Mouse (Mus musculus) midbrain, postnatal 0 days (tissue): Measurements from ENCODE around the gene Nav2. TPM values are rescaled to one million over a fixed set of nuclear protein-coding genes. Genes with fewer than 3 reads are reported as not detected.

Source experiments
- ATAC-seq: fragments of 200-750 bp; cut with Nextera tagmentation; 2 replicates; pipeline ENCODE4 v1.8.0; 2017; ENCODE audit warnings: moderate number of reproducible peaks, mild to moderate bottlenecking, moderate TSS enrichment, moderate library complexity; ENCODE audit not compliant: low FRiP score
- DNase-seq: peaks from one replicate; pipeline ENCODE4 v3.0.0-alpha.2; 2015; ENCODE audit warnings: low spot score
- H3K27ac ChIP-seq: fragments of 300-500 bp; sonication (generic); 2 replicates; pipeline ENCODE4 v1.5.1; 2014; ENCODE audit warnings: low read depth, mild to moderate bottlenecking, low read length, mixed read lengths
- H3K27me3 ChIP-seq: fragments of 300-500 bp; sonication (generic); 2 replicates; pipeline ENCODE4 v1.6.1; 2014; ENCODE audit warnings: low read length, control low read depth, mixed read lengths; ENCODE audit not compliant: insufficient read depth
- H3K36me3 ChIP-seq: fragments of 300-500 bp; sonication (generic); 2 replicates; pipeline ENCODE4 v1.6.1; 2014; ENCODE audit warnings: low read length, control low read depth, mixed read lengths; ENCODE audit not compliant: insufficient read depth
- H3K4me1 ChIP-seq: fragments of 300-500 bp; sonication (generic); 2 replicates; pipeline ENCODE4 v1.6.1; 2014; ENCODE audit warnings: mild to moderate bottlenecking, control low read depth, antibody characterized with exemption, low read length, mixed read lengths; ENCODE audit not compliant: insufficient read depth
- H3K4me2 ChIP-seq: fragments of 300-500 bp; sonication (generic); 2 replicates; pipeline ENCODE4 v1.6.1; 2014; ENCODE audit warnings: low read depth, mild to moderate bottlenecking, low read length, mixed read lengths; ENCODE audit not compliant: poor library complexity, severe bottlenecking
- H3K4me3 ChIP-seq: fragments of 300-500 bp; sonication (generic); 2 replicates; pipeline ENCODE4 v1.5.1; 2014; ENCODE audit warnings: low read depth, mild to moderate bottlenecking, low read length, moderate library complexity
- H3K9ac ChIP-seq: fragments of 300-500 bp; sonication (generic); replicated peaks from 2 replicates; pipeline ENCODE4 v1.6.1; 2014; ENCODE audit warnings: mild to moderate bottlenecking, low read length, moderate library complexity, mixed read lengths; ENCODE audit not compliant: poor library complexity, severe bottlenecking
- H3K9me3 ChIP-seq: fragments of 300-500 bp; sonication (generic); 2 replicates; pipeline ENCODE4 v1.6.1; 2016; ENCODE audit warnings: low read length, control low read depth
- CTCF ChIP-seq: IDR thresholded peaks from 2 replicates; pipeline ENCODE4 v1.5.1; 2016; ENCODE audit warnings: antibody characterized with exemption, mild to moderate bottlenecking
- WGBS: fragments of 180-500 bp; shearing (Covaris S2); extraction: QIAGEN DNeasy Blood & Tissue Kit; methylation state at CpG from one replicate; pipeline ENCODE4 v1.1.7; 2014; 5-methylcytosine and 5-hydroxymethylcytosine counted together
- polyA plus RNA-seq: library from polyadenylated mRNA; unstranded; fragments of >200 nt; fragmentation: Nextera tagmentation; extraction: Ambion mirVana; gene quantifications from 2 replicates; pipeline ENCODE4 v1.2.1, GENCODE M21; 2015
- total RNA-seq: library from RNA; depleted of rRNA; stranded (reverse); fragments of >200 nt; gene quantifications from 2 replicates; pipeline ENCODE4 v1.2.3, GENCODE M21; 2014

Nav2 gene
- total and polyA plus RNA-seq, 2 experiments from 2014 or later: 18.3 to 53.8 TPM

- no peak for TF ChIP-seq CTCF
- no peak overlapping the region for H3K4me3 ChIP-seq
- DNase-seq: no peak
- H3K27me3 ChIP-seq: no peaks in the 10 kb centered on the region
- H3K9me3 ChIP-seq: no peaks in the 10 kb centered on the region
- H3K36me3 ChIP-seq: no peaks in the 10 kb centered on the region
- no peaks in the 10 kb centered on the region; the same call in 1 of the 2 replicates for H3K4me1 ChIP-seq
- no peak for ATAC-seq
- WGBS: 39% methylated on average over 5 of the region's 5 CpGs
- H3K27ac ChIP-seq: no peak overlapping the region
- H3K4me2 ChIP-seq: no peak overlapping the region
- no peak overlapping the region for H3K9ac ChIP-seq
Measured at GRCm38 (mm10) chr7:49334163-49334562, 425.6 kb downstream of the Nav2 start.

- no peaks in the 10 kb centered on the region for H3K27me3 ChIP-seq
Measured at GRCm38 (mm10) chr7:49335056-49335455, 426.5 kb downstream of the Nav2 start.

DNA sequence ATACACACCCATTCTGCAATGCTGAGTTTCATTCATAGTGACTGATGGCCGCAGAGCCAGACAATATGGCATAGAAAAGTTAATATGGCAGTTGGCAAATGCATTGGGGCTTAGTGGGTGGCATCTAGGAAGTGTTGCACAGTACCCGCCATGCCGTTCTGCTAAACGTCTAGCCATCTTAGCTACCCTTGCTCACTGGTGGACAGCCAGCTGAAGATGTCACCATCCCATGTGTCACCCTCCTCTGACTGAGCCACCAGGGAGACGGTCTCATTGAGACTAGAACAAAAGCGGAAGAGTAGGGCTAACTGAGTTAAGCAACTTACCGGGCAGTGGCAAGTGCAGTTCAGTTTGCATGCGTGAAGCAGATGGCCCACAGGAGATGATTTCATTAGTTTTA lies 428.2 kb downstream of the Nav2 start:
- TF ChIP-seq CTCF: no peak
- H3K4me2 ChIP-seq: no peak overlapping the region
- H3K27me3 ChIP-seq: no peaks in the 10 kb centered on the region
- no peak overlapping the region for H3K27ac ChIP-seq
- H3K9me3 ChIP-seq: no peaks in the 10 kb centered on the region
- H3K36me3 ChIP-seq: no peaks in the 10 kb centered on the region
- WGBS: 74% methylated on average over 8 of the region's 8 CpGs
- no peak overlapping the region for H3K4me3 ChIP-seq
- no peaks in the 10 kb centered on the region; the same call in 1 of the 2 replicates for H3K4me1 ChIP-seq
- no peak overlapping the region for H3K9ac ChIP-seq
- DNase-seq (no peak), ATAC-seq (no peak)

More at GRCm38 (mm10) chr7:49335056-49335455, 426.5 kb downstream of the Nav2 start:
- Histone ChIP-seq H3K4me3 (no peak overlapping the region), H3K9ac (no peak overlapping the region), H3K9me3 (no peaks in the 10 kb centered on the region), H3K36me3 (no peaks in the 10 kb centered on the region), H3K4me2 (no peak overlapping the region), H3K4me1 (no peaks in the 10 kb centered on the region; the same call in 1 of the 2 replicates), H3K27ac (no peak overlapping the region)
- no peak for DNase-seq
- ATAC-seq: no peak
- WGBS: 61% methylated on average over 3 of the region's 3 CpGs
- TF ChIP-seq CTCF: no peak

GRCm38 (mm10) chr7:49337710-49338109 lies 429.2 kb downstream of the Nav2 start:
- no peak for TF ChIP-seq CTCF
- Histone ChIP-seq H3K27me3 (no peaks in the 10 kb centered on the region), H3K9ac (no peak overlapping the region), H3K4me2 (no peak overlapping the region), H3K4me1 (0 out of 2 replicates have a peak, but pooled peaks cover 5% of the 10 kb centered on the region), H3K9me3 (no peaks in the 10 kb centered on the region), H3K36me3 (no peaks in the 10 kb centered on the region), H3K27ac (no peak overlapping the region), H3K4me3 (no peak overlapping the region)
- ATAC-seq (no peak), DNase-seq (no peak)
- 7% methylated on average over 2 of the region's 2 CpGs for WGBS

DNA sequence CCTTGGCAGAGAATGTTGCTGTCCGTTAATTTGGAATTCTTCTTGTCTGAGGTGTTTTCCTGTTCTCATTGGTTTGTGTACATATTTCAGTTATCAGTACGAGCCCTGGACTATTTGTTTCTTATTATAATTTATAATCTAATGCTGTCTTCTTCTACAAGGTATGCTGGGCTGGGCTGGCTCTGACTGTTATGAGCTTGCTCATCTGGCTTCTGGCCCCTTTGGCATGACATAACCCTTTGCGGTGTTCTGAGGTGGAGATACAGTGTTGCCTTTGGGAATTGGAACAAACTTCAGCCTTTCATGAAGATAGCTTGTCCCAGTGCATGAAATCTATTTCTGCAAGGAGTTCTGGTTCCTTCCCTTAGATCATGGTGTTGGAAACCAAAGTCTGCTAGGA lies 431.4 kb downstream of the Nav2 start:
- Histone ChIP-seq H3K27ac (no peak overlapping the region), H3K36me3 (no peaks in the 10 kb centered on the region), H3K4me2 (no peak overlapping the region), H3K4me1 (0 out of 2 replicates have a peak, but pooled peaks cover 16% of the 10 kb centered on the region), H3K27me3 (no peaks in the 10 kb centered on the region; the same call in 1 of the 2 replicates), H3K4me3 (no peak overlapping the region), H3K9ac (no peak overlapping the region), H3K9me3 (no peaks in the 10 kb centered on the region)
- no peak for TF ChIP-seq CTCF
- ATAC-seq: no peak
- DNase-seq: no peak
- WGBS: 90% methylated on average over 3 of the region's 3 CpGs

- Histone ChIP-seq H3K27me3 (no peaks in the 10 kb centered on the region; the same call in 1 of the 2 replicates), H3K27ac (no peak overlapping the region), H3K36me3 (no peaks in the 10 kb centered on the region), H3K4me2 (no peak overlapping the region), H3K4me1 (0 out of 2 replicates have a peak, but pooled peaks cover 16% of the 10 kb centered on the region), H3K9ac (no peak overlapping the region), H3K4me3 (no peak overlapping the region), H3K9me3 (no peaks in the 10 kb centered on the region)
- no peak for TF ChIP-seq CTCF
- DNase-seq (peak; percentile 60), ATAC-seq (no peak)
- WGBS: 37% methylated on average over 5 of the region's 5 CpGs
Measured at GRCm38 (mm10) chr7:49341151-49341918, 432.8 kb downstream of the Nav2 start.
